Mouse (Mus musculus) c-Kit-positive CD71-negative TER-119-negative erythroid progenitor cells, embryonic 14.5 days (primary cell): ENCODE data around the gene Snx21.
"Not testable (repeated sequence)": the region's sequence is repeated elsewhere in the genome, so short reads cannot be mapped to it uniquely, and the experiment has no call there.

Experiments used
- DNase-seq: peaks from one replicate; pipeline ENCODE4 v3.0.0-alpha.2; 2013; ENCODE audit warnings: low read depth

Snx21 gene

GRCm38 (mm10) chr2:164794293-164794692 is 8.7 kb downstream of the Snx21 start:
- peak; percentile 82 for DNase-seq

DNA sequence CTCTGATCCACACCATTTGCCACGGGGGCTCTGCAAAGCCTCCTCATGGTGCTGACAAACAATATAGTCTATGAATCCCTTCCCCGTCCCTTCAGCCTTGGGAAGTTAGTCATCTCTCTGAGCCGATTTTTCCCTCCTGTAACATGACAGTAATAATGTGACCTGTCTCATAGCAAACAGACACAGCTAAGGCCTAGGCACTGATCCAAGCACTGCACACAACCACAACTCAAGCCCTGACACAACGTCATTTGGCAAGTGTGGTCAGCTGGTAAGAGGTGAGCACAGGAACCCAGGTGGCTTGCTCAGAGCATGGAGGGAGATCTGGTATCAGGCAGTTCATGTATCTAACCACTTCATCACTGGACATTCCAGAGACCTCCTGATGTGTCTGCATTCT is 10.2 kb downstream of the Snx21 start:
- no peak for DNase-seq

- not testable (repeated sequence) for DNase-seq
These were observed 12.9 kb downstream of the Snx21 start for GRCm38 (mm10) chr2:164798554-164798953.

- no peak for DNase-seq
These were observed 14.8 kb downstream of the Snx21 start for GRCm38 (mm10) chr2:164800252-164801004.

DNA sequence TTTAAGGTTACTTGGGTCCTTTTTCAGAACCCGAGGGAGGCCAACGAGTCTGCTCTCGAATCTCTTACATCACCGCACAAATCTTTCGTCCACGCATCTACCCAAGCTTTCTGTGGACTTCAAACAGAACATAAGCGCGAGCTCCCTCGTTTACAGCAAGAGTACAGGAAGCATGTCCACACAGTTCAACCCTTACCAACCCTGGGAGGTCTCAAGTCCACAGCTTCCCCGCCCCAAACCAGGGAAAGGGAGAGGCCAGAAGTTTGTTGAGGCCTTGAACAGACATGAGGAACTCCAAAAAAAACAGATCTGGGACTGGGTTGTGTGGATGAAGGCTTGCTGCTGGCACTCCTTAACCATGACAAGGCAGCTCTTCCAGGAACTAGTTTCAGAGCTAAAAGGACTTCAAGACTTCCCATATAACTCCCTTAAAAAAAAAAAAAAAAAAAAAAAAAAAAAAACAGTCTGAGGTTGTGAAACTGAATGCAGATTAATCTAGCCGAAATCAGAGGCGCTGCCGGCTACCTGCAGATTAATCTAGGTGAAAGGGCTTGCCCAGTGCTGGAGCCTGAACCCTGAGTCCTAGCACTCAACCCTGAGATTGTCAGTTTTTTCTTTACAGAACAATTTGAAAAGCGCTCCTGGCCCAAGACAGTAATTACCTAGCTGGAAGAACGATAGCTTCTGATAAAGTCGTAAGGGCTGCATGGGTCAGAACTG is 17.7 kb downstream of the Snx21 start:
- no peak for DNase-seq

DNA sequence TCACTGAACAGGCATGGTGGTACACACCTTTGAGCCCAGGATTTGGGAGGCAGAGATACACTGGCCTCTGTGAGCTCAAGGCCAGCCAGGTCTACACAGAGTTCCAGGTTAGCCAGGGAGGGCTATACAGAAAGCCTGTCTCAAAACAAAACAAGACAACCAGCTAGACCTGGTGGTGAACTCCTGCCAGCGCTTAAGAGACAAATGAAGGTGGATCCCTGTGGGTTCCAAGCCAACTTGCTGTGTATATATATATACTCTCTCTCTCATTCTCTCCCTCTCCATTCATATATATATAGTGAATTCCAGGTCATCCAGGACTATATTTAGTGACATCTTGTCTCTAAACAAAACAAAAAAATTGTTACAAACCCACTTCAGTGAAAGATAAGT is 18.3 kb downstream of the Snx21 start:
- no peak for DNase-seq

DNA sequence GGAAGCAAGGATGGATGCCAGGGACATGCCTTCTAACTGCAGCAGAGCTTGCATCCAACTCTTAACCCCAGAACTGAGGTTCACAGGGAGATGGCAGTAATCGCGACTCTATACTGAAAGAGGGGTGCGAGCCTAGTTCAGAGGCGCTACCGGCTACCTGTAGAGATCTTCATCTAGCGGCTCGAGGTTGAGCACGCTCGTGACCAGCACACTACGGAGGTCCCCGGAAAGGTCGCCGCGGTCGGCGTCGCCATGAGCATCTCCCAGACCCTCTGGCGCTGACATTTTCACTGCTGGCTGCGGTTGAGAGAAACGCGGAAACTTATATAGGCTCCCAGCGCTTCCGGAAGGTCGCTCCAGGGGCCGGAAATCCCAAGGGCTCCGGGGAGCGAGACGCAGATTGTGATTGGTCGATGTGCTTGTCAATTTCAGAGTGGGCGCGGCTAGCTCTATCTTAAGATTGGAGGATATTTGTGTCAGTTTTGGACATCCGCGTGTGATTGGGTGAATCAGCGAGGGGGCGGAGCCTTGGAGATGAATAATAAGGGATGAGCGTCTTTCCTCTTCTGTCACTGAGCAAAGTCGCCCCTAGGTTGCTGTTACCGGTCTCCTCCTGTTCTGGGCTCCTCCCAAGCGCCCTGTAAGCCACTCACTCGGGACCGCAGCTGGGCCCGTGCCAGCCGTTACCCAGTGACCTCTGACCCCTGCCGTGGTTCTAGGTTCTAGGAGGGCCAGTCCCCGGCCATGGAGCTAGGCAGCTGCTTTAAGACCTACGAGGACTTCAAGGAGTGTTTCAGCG is 19.1 kb downstream of the Snx21 start, which contains the start of the genes Acot8 and Zswim3:
TSS of gene Acot8 (minus strand) at position 350 of the 799 bp plus-strand sequence.
TSS of gene Zswim3 (plus strand) at position 566 of the 799 bp plus-strand sequence.
- peak; percentile 100 for DNase-seq

- DNase-seq = no peak
These were observed 19.7 kb downstream of the Snx21 start for GRCm38 (mm10) chr2:164805332-164805718.

- DNase-seq = no peak
These were observed 21.0 kb downstream of the Snx21 start for GRCm38 (mm10) chr2:164806614-164807013.

DNA sequence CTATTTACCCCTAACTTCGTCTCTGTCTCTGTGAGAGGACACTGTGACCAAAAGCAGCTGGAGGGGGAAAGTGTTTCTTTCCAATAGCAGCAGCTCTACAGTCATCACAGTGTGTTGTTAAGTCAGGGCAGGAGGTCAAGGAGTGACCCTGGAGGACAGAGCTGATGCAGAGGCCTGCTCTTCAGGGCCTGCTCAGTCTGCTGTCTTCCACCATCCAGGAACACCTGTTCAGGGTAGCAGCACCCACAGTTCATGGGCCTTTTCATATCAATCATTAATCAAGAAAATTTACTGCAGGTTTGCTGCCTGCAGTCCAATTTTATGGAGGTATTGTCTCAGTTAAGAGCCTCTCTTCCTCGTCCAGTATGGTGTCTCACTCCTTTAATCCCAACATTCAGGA is 27.9 kb downstream of the Snx21 start:
- no peak for DNase-seq

DNA sequence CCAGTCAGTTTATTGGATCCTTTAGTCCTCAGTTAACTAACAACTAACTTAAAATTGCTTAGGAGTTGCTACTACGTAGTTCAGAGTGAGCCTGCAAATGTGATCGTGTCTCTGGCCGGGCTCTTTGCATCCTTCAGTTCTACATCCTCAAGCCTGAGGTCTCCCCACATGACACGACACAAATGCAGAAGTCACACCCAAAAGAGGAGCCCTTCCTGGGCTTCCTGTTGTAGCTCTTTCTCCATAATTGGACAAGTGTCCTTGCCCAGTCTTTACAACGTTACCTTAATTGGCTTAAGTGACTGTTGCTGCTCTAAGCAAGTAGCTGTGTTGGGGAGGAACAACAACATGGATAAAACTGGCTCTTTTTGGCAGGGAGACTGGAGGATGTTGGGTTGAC is 29.7 kb downstream of the Snx21 start:
- DNase-seq = no peak

- no peak for DNase-seq
These were observed 30.2 kb downstream of the Snx21 start for GRCm38 (mm10) chr2:164815821-164816220.

DNA sequence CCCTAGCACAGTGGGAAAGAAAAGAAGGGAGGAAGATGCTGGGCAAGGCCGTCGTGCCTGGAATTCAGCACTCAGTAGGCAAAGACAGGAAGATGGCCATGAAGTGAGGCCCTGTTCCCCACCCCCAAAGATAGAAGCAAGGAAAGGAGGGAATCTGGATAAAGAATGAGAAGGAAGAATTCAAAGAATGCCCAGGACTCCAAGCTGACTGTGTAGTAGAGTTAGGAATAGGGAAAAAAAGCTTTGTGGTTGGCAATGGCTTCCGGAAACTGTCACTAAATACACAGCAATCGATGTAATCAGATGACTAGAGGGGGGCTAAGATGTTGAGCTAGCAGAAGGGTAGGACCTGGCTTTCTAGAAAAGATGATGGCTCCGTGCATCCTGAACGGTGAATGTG is 31.6 kb downstream of the Snx21 start:
- no peak for DNase-seq

- DNase-seq = no peak
These were observed 32.1 kb downstream of the Snx21 start for GRCm38 (mm10) chr2:164817703-164818102.

GRCm38 (mm10) chr2:164821060-164821459 is 35.4 kb downstream of the Snx21 start:
- DNase-seq = no peak

GRCm38 (mm10) chr2:164822636-164823165 is 37.1 kb downstream of the Snx21 start, which contains the start of gene Zswim1:
Gene Zswim1, plus strand, starts transcription at chr2:164822686.
- peak; percentile 98 for DNase-seq

- DNase-seq = no peak
These were observed 37.6 kb downstream of the Snx21 start for GRCm38 (mm10) chr2:164823181-164823585.

DNA sequence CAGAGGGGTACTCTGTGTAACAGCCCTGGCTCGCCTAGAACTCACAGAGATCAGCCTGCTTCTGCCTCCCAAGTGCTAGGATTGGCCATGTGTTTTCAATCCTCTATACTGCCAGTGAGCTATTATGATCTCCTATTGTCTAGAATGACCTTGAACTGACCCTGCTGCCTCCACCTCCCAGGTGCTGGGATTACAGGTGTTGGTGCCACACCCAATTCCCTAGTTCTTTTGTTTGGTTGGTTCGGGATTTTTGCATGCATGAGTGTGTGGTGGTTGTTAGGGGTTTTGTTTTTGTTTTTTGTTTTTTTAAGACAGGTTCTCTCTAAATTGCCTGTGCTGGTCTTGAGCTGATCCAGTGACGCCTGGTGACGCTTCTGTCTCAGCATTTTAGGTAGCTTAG is 38.3 kb downstream of the Snx21 start:
- no peak for DNase-seq

DNA sequence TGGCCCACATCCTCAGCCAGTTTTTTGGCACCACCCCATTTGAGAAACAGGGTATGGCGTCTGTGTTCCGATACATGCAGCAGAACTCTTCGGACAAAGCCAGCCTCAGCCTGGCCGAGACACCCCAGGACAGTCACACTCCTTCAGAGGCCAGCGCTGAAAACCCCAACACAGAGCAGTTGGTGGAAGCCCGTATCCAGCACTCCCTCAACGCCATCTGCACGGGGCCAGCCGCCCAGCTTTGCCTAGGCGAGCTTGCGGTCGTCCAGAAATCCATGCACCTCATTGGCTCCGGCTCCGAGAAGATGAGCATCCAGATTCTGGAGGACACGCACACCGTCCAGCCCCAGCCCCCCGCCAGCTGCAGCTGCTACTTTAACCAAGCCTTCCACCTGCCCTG is 39.9 kb downstream of the Snx21 start:
- no peak for DNase-seq

DNA sequence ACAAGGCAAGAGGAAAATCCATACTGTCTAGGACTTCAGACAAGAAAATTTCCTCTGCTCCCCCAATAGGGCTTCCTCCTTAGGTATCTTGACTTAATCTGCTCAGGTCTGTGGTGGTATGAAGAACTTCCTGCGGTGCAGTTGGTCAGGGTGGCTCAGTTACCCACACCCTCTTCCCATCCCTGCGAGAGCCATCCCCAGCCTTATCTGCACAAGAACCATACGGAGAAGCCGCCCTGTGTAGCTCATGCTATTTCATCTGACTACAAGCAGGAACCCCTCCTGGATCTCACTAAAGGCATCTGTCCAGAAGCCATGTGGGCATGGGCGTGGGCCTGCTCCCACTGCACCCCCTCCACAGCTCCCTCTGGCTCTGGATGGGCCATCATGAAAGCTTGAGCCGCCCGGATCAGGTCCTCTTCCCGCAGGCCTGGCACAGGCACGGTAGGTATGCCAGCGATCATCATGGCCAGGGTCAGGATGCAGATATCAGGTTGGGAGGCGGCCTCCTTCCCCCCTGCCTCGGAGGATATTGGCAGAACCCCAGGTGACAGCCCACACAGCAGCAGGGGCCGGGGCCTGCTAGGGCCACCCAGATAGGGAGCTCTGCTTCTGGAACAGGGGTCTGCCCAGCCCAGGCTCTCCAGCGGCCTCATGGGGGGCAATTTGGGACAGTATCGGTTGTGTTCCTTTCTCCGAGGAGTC is 41.7 kb downstream of the Snx21 start:
- no peak for DNase-seq

DNA sequence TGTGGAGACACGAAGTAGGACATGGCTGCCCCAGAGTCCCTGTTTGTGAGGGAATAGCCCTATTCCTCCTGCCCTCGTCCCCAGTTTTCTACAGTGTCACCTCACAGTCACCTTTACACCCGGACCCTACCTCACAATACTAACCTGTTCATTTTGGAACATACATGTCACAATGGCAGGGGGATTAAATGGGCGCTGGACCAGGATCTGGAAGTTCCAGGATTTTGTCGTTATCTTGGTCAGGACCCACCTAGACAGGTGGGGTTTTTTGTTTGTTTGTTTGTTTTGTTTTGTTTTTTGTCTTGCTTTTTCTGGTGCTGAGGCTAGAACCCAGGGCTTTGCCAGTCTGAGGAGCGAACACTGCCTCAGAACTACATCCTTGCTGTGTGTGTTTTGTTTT is 42.8 kb downstream of the Snx21 start, which contains the start of gene Spata25:
TSS of gene Spata25 (minus strand) at position 101 of the 400 bp plus-strand sequence.
- DNase-seq = no peak
